Mouse (Mus musculus): Measurements from ENCODE around the gene Kcnk1.

Gene Kcnk1

GRCm38 (mm10) chr8:126062844-126063243 is 67.9 kb downstream of the Kcnk1 start:
- no peak for DNase-seq

- DNase-seq = no peak
Observed at GRCm38 (mm10) chr8:126063832-126064409, 69.0 kb downstream of the Kcnk1 start.

DNA sequence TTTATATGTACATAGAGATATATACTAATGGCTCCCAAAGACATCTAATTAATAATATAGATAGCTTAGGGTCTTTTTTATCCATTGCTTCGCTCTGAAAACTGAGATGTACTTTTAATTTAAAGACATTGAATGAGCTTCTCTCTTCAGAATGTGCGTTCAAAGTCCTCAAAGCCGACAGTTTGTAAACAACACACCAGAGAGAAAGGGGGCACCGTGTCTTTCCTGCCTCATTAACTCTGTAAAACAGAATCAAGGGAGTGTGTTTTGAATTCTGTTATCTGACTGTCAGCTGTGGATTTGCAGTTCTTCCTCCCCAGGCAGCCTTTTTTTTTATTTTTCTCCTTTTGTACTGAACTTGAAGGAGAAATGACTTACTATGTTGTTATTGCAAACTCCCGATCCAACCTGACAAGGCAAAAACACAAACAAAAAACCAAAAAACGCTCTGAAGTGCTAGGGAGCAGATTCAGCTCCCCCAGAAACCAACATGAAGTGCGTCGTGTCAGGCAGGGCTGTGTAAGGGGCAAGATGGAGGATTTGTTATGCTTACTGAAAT is 69.7 kb downstream of the Kcnk1 start:
- DNase-seq = no peak

GRCm38 (mm10) chr8:126067306-126067705 is 72.3 kb downstream of the Kcnk1 start:
- no peak for DNase-seq

DNA sequence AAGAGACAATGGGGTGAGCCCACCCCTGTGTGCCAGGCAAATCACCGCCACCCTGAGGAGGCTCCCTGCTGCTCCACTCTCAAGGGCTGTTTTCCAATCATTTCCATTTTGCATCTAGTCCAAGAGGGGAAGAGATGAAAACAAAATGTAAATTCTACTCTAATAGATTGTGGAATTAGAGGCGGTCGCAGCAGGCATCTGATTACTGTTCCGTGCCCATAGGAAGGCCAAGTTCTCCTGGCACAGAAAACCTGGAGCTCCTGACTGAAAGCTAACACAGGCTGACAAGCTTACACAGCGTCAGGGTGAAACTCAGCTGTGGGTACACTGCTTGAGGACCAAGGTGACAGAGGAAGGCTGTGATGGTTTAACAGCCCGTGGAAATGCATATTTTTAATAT is 73.2 kb downstream of the Kcnk1 start:
- peak; percentile 41 for DNase-seq

- no peak for DNase-seq
Observed at GRCm38 (mm10) chr8:126072678-126073077, 77.7 kb downstream of the Kcnk1 start.

- no peak for DNase-seq
Observed at GRCm38 (mm10) chr8:126073141-126073740, 78.3 kb downstream of the Kcnk1 start.

GRCm38 (mm10) chr8:126074111-126074510 is 79.1 kb downstream of the Kcnk1 start:
- DNase-seq = no peak

- peak; percentile 83 for DNase-seq
Observed at GRCm38 (mm10) chr8:126075400-126075799, 80.4 kb downstream of the Kcnk1 start.
